12 mouse cellular contexts compared by ENCODE assay signal in genomic region chr9:46156711-46157110, GRCm38 (mm10).
DNase-seq lines count a peak whose midpoint lies in the region; ATAC-seq lines count a peak whose summit lies in the region.
"Had no signal": no experiment of that assay in that cellular context is flagged by ENCODE, and none has a peak within 500 bp of the region (broad histone marks: within the 10 kb centered on the region; RNA-seq: fewer than 3 reads in every experiment).

No protein-coding gene starts in this region.

- H3K36me3 ChIP-seq in heart, embryonic 12.5 days = peaks cover 3% of the 10 kb centered on the region; the same call in 1 of the 2 replicates
- no peaks in the 10 kb centered on the region for H3K36me3 ChIP-seq in midbrain, embryonic 14.5 days (ENCODE audit: control insufficient read depth, insufficient read depth, low read length)
- H3K36me3 ChIP-seq in midbrain, embryonic 11.5 days (ENCODE audit: control insufficient read depth, insufficient read depth, low read length) = no peaks in the 10 kb centered on the region
- H3K36me3 ChIP-seq: stomach, embryonic 15.5 days had no signal

- H3K9ac ChIP-seq in heart, embryonic 12.5 days = no peak overlapping the region
- no peak overlapping the region for H3K9ac ChIP-seq in midbrain, embryonic 14.5 days (replicated peaks; ENCODE audit: low read length)
- no peak overlapping the region for H3K9ac ChIP-seq in midbrain, embryonic 11.5 days (ENCODE audit: low read length)
- H3K9ac ChIP-seq: embryonic facial prominence, embryonic 13.5 days; stomach, embryonic 15.5 days had no signal

- ATAC-seq in heart, embryonic 12.5 days (ENCODE audit: insufficient number of reproducible peaks, low FRiP score) = 0 out of 2 replicates have a peak, but pooled peaks have one; percentile 22
- ATAC-seq in midbrain, embryonic 14.5 days (ENCODE audit: low FRiP score, low TSS enrichment) = no peak
- ATAC-seq in midbrain, embryonic 11.5 days (ENCODE audit: low FRiP score) = no peak

- no peak for DNase-seq in heart, adult 9 months (ENCODE audit: low spot score in 2 of 2)
- peak; percentile 30 for DNase-seq in midbrain, embryonic 14.5 days
- DNase-seq in midbrain, embryonic 11.5 days (ENCODE audit: low spot score, missing footprints) = no peak
- peak; percentile 79 for DNase-seq in brain, adult 2 months (ENCODE audit: low read depth, low spot score)
- DNase-seq in retina, embryonic 14.5 days (ENCODE audit: low spot score) = peak; percentile 7
- no peak for DNase-seq in adipocyte (ENCODE audit: low spot score)
- DNase-seq in urinary bladder, postnatal 36 days (ENCODE audit: low spot score in 2 of 2) = no peak
- DNase-seq: cerebellum, postnatal 14 days; lung, postnatal 10 days had no signal

- no peak overlapping the region for H3K4me3 ChIP-seq in heart, embryonic 12.5 days
- H3K4me3 ChIP-seq in midbrain, embryonic 14.5 days (replicated peaks; ENCODE audit: low read depth, low read length) = no peak overlapping the region
- H3K4me3 ChIP-seq in midbrain, embryonic 11.5 days (ENCODE audit: low read depth, low read length) = no peak overlapping the region
- H3K4me3 ChIP-seq: embryonic facial prominence, embryonic 13.5 days; stomach, embryonic 15.5 days had no signal

- WGBS in heart, embryonic 12.5 days = 50% methylated on average over 4 of the region's 4 CpGs
- 17% methylated on average over 4 of the region's 4 CpGs for WGBS in midbrain, embryonic 14.5 days
- 59% methylated on average over 4 of the region's 4 CpGs for WGBS in midbrain, embryonic 11.5 days

- H3K4me1 ChIP-seq in heart, embryonic 12.5 days (replicated peaks) = peaks cover 30% of the 10 kb centered on the region
- no peaks in the 10 kb centered on the region for H3K4me1 ChIP-seq in midbrain, embryonic 14.5 days (ENCODE audit: control insufficient read depth, insufficient read depth, low read length)
- H3K4me1 ChIP-seq in midbrain, embryonic 11.5 days (ENCODE audit: control insufficient read depth, insufficient read depth, low read length) = peaks cover 3% of the 10 kb centered on the region

- peak overlapping the region; percentile 46 for H3K27ac ChIP-seq in heart, embryonic 12.5 days (ENCODE audit: poor library complexity, severe bottlenecking)
- H3K27ac ChIP-seq in midbrain, embryonic 14.5 days (replicated peaks; ENCODE audit: low read depth, low read length) = no peak overlapping the region
- H3K27ac ChIP-seq in midbrain, embryonic 11.5 days (ENCODE audit: low read depth, low read length) = no peak overlapping the region
- H3K27ac ChIP-seq: embryonic facial prominence, embryonic 13.5 days; stomach, embryonic 15.5 days had no signal

- no peaks in the 10 kb centered on the region for H3K9me3 ChIP-seq in heart, embryonic 12.5 days (replicated peaks)
- H3K9me3 ChIP-seq in midbrain, embryonic 14.5 days (ENCODE audit: control insufficient read depth, low read length) = no peaks in the 10 kb centered on the region
- no peaks in the 10 kb centered on the region for H3K9me3 ChIP-seq in midbrain, embryonic 11.5 days (ENCODE audit: control insufficient read depth, low read length)
- H3K9me3 ChIP-seq: embryonic facial prominence, embryonic 13.5 days; stomach, embryonic 15.5 days had no signal

- H3K27me3 ChIP-seq in heart, embryonic 12.5 days (replicated peaks) = no peaks in the 10 kb centered on the region
- H3K27me3 ChIP-seq in midbrain, embryonic 14.5 days (ENCODE audit: control insufficient read depth, insufficient read depth, low read length) = no peaks in the 10 kb centered on the region
- no peaks in the 10 kb centered on the region for H3K27me3 ChIP-seq in midbrain, embryonic 11.5 days (ENCODE audit: control insufficient read depth, insufficient read depth, low read length)
- H3K27me3 ChIP-seq: embryonic facial prominence, embryonic 13.5 days; stomach, embryonic 15.5 days had no signal

- H3K4me2 ChIP-seq in heart, embryonic 12.5 days = no peak overlapping the region
- H3K4me2 ChIP-seq in midbrain, embryonic 14.5 days (ENCODE audit: low read length) = no peak overlapping the region
- H3K4me2 ChIP-seq in midbrain, embryonic 11.5 days = no peak overlapping the region
- H3K4me2 ChIP-seq: embryonic facial prominence, embryonic 13.5 days; stomach, embryonic 15.5 days had no signal

Comparison
In these comparisons a context has a peak if more than half of its experiments do, and no peak if none do; other contexts are left out.
1. DNase-seq: peak in midbrain, embryonic 14.5 days (single experiment), brain, adult 2 months (single experiment) and retina, embryonic 14.5 days (single experiment); none in heart, adult 9 months (0 of 2), midbrain, embryonic 11.5 days (single experiment), adipocyte (single experiment) and urinary bladder, postnatal 36 days (0 of 2).